Mouse (Mus musculus) neural tube, embryonic 14.5 days (tissue): ENCODE measurements at regions not wholly inside any gene's neighbourhood (a gene's known extent, or its start where the extent isn't known, plus 50 kb on each side); places are given as distances from the start of the nearest gene placed in this dataset.

Experiments
- ATAC-seq: fragments of 200-750 bp; cut with Nextera tagmentation; 2 replicates; pipeline ENCODE4 v1.8.0; 2017; ENCODE audit warnings: low read depth, mild to moderate bottlenecking, moderate TSS enrichment, moderate library complexity
- H3K27ac ChIP-seq: fragments of 300-500 bp; sonication (generic); 2 replicates; pipeline ENCODE4 v1.5.1; 2014; ENCODE audit warnings: low read depth, mild to moderate bottlenecking, control low read depth, low read length, moderate library complexity, mixed read lengths
- H3K27me3 ChIP-seq: fragments of 300-500 bp; sonication (generic); 2 replicates; pipeline ENCODE4 v1.6.1; 2014; ENCODE audit warnings: low read length; ENCODE audit not compliant: control insufficient read depth, insufficient read depth
- H3K36me3 ChIP-seq: fragments of 300-500 bp; sonication (generic); 2 replicates; pipeline ENCODE4 v1.6.1; 2014; ENCODE audit warnings: low read length, mixed read lengths; ENCODE audit not compliant: control insufficient read depth, insufficient read depth
- H3K4me1 ChIP-seq: fragments of 300-500 bp; sonication (generic); 2 replicates; pipeline ENCODE4 v1.6.1; 2014; ENCODE audit warnings: low read length; ENCODE audit not compliant: control insufficient read depth, insufficient read depth
- H3K4me2 ChIP-seq: fragments of 300-500 bp; sonication (generic); 2 replicates; pipeline ENCODE4 v1.6.1; 2014; ENCODE audit warnings: mild to moderate bottlenecking, low read depth, low read length, control low read depth
- H3K4me3 ChIP-seq: fragments of 300-500 bp; sonication (generic); 2 replicates; pipeline ENCODE4 v1.5.1; 2014; ENCODE audit warnings: low read depth, low read length, control low read depth, mixed read lengths
- H3K9ac ChIP-seq: fragments of 300-500 bp; sonication (generic); replicated peaks from 2 replicates; pipeline ENCODE4 v1.6.1; 2014; ENCODE audit warnings: low read depth, mild to moderate bottlenecking, control low read depth, low read length, mixed read lengths
- H3K9me3 ChIP-seq: fragments of 300-500 bp; sonication (generic); 2 replicates; pipeline ENCODE4 v1.6.1; 2016; ENCODE audit warnings: low read length; ENCODE audit not compliant: control insufficient read depth
- WGBS: fragments of 180-500 bp; shearing (Covaris S2); extraction: QIAGEN DNeasy Blood & Tissue Kit; methylation state at CpG from one replicate; pipeline ENCODE4 v1.1.7; 2014; 5-methylcytosine and 5-hydroxymethylcytosine counted together

DNA sequence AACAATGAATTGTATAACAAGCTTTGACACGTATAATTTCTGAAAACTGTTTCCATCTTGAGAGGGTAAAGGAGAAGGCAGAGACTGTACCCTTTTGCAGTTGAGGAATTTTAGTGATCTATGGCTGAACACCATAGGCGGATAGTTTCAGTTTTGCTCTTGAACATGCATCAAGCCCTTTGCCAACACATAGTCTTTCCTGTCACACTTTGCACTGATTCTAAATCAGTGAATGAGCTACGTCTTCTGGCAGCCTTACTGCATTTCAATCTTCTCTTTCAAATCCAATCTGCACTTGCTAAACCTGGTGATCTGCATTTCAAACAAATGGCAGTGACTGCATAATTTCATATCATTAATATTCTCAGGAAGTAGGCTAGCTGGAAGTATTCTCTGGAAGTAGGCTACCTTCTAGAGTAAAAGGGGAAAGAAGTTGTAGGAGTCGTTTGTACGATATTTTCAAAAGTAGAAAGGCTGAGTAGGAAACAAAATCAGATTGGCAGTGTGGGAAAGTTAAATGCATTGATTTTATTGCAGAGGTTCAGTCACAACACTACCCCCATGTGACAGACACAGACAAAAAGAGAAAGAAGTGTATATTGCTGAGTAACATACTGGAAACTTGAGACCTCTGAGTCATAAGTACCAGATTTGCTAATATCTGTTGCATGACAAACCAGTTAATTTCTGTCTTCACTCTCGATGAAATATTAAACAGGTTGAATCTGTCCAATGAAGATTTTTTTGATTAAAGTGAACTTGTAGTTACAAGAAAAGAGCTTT, 983.3 kb upstream of the Nr2f1 start:
- ATAC-seq = no peak
- no peak overlapping the region for H3K9ac ChIP-seq
- H3K36me3 ChIP-seq = no peaks in the 10 kb centered on the region
- no peak overlapping the region for H3K4me2 ChIP-seq
- no peaks in the 10 kb centered on the region for H3K4me1 ChIP-seq
- H3K4me3 ChIP-seq = no peak overlapping the region
- H3K27me3 ChIP-seq = no peaks in the 10 kb centered on the region
- H3K9me3 ChIP-seq = no peaks in the 10 kb centered on the region
- no peak overlapping the region for H3K27ac ChIP-seq
- 84% methylated on average over 6 of the region's 6 CpGs for WGBS

DNA sequence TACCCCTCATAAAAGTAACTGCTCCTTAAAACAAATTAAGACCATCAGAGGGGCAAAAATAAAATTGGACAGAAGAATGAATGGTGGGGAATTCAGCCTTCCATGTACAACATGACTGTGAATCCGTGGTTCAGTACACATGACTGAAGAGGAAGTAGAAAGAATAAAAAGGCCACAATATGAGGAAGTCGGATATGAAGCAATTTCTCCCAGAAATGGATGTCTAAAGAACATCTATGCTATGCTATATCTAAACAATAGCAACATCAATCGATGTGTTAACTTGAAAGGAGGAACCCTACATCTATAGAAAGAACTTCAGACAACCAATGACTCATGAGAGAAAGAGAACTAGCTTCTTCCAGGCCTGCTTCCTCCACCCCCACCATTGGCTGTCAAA, 959.2 kb upstream of the Nr2f1 start:
- Histone ChIP-seq H3K4me1 (no peaks in the 10 kb centered on the region), H3K27ac (no peak overlapping the region), H3K9me3 (no peaks in the 10 kb centered on the region), H3K4me2 (no peak overlapping the region), H3K36me3 (no peaks in the 10 kb centered on the region), H3K27me3 (no peaks in the 10 kb centered on the region), H3K4me3 (no peak overlapping the region), H3K9ac (no peak overlapping the region)
- 78% methylated on average over 3 of the region's 3 CpGs for WGBS
- ATAC-seq = no peak

DNA sequence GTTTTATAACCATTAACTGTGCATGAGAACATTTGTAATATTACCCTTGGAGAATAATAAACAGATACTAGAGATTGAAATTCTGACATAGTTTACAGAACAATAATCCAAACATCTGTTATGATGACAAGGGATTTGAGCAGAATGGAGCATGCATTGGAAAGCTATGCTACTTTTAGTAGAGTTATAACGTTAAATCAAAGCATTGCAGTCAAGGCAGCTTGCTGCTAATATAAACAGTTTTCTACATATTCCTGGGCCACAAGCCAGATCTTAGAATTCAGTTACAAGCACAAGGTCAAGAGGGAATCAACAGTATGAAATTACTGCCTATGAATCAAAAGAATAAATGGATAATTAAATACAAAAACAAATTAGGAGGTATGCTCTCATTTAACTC, 943.3 kb upstream of the Nr2f1 start:
- Histone ChIP-seq H3K9ac (no peak overlapping the region), H3K4me2 (no peak overlapping the region), H3K27me3 (no peaks in the 10 kb centered on the region), H3K36me3 (no peaks in the 10 kb centered on the region), H3K4me3 (no peak overlapping the region), H3K4me1 (no peaks in the 10 kb centered on the region), H3K9me3 (no peaks in the 10 kb centered on the region), H3K27ac (no peak overlapping the region)
- ATAC-seq = peak; percentile 61
- WGBS = 36% methylated on average over 1 of the region's 1 CpGs

DNA sequence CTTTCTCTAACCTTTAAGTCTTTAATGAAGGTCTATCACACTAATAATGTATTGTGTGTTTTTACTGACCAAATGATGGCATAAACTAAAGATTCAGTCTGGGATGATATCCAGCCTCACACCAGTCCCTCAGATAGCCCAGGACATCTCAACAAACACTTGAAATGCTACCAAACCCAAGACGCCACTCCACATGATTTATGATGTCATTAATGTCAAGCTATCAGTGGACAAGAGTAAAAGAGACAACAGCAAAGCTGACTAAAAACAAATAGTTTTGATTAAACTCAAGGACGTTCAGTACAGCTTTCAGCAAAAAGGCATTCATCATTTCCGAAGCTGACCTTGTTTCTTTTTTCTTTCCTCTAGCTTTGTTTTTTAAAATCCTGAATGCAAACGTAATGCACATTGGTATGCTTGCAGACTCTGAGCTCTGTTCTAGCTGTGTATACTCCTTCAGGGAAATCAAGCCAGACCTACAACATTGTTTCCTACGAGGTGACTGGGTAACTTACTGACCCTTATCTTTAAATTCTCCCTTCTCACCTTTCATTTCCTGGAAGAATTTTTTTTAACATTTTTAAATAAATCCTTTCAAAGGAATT, 941.9 kb upstream of the Nr2f1 start:
- no peak for ATAC-seq
- Histone ChIP-seq H3K4me1 (no peaks in the 10 kb centered on the region), H3K27me3 (no peaks in the 10 kb centered on the region), H3K9me3 (no peaks in the 10 kb centered on the region), H3K36me3 (no peaks in the 10 kb centered on the region), H3K9ac (no peak overlapping the region), H3K27ac (no peak overlapping the region), H3K4me2 (no peak overlapping the region), H3K4me3 (no peak overlapping the region)
- 5% methylated on average over 5 of the region's 5 CpGs for WGBS

DNA sequence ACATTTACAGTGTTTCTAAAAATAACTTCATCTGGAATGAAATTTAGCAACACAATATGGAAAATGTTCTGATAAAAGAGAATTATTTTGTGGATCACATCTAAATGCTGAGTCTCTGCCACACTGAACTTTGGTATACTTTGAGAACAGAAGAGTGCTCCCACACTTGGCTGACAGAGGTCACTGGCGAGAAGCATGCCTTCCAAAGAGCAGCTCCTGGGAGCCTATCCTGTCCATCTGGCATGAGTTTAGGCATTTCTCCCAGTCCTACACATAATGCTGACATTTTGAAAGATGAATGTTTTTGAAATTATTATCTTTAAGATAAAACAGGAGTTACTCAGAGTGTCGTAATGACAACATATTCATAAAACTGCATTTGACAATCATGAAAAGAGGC, 939.2 kb upstream of the Nr2f1 start:
- H3K4me2 ChIP-seq = no peak overlapping the region
- no peaks in the 10 kb centered on the region for H3K27me3 ChIP-seq
- no peaks in the 10 kb centered on the region for H3K4me1 ChIP-seq
- H3K27ac ChIP-seq = no peak overlapping the region
- no peak for ATAC-seq
- H3K9me3 ChIP-seq = no peaks in the 10 kb centered on the region
- H3K36me3 ChIP-seq = no peaks in the 10 kb centered on the region
- WGBS = 57% methylated on average over 2 of the region's 2 CpGs
- H3K9ac ChIP-seq = no peak overlapping the region
- no peak overlapping the region for H3K4me3 ChIP-seq

DNA sequence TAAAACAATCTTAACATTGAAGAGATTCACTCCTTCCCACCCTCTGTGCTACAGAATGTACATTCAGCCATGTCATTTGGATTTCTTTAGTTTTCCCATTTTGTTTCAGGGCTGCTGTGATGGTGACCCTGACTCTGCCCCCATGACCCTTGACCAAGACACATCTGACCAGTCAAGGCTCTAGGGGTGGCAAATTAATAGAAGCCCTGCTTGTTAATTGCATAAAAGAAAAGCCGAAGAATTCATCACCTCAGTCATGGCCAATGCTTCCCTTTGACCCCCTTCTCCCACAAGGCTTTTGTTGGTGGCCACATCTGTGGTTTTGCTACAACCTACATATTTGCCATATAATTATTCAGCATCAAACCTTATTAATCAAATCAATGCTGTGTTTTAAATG, 937.2 kb upstream of the Nr2f1 start:
- ATAC-seq = no peak

More for the DNA sequence above, 937.2 kb upstream of the Nr2f1 start:
- no peak overlapping the region for H3K4me3 ChIP-seq
- H3K27ac ChIP-seq = no peak overlapping the region
- H3K9me3 ChIP-seq = no peaks in the 10 kb centered on the region
- no peak overlapping the region for H3K9ac ChIP-seq
- WGBS = 9% methylated on average over 1 of the region's 1 CpGs
- H3K27me3 ChIP-seq = no peaks in the 10 kb centered on the region
- H3K36me3 ChIP-seq = no peaks in the 10 kb centered on the region
- H3K4me1 ChIP-seq = no peaks in the 10 kb centered on the region
- no peak overlapping the region for H3K4me2 ChIP-seq
